ENCODE assay signal across 13 mouse cellular contexts in genomic region chr8:22054674-22055491, GRCm38 (mm10). TPM values are rescaled to one million over a fixed set of nuclear protein-coding genes. Genes with fewer than 3 reads are reported as not detected.
DNase-seq lines count a peak whose midpoint lies in the region; ATAC-seq and TF ChIP-seq lines count a peak whose summit lies in the region.
"Had no signal": no experiment of that assay in that cellular context is flagged by ENCODE, and none has a peak within 500 bp of the region (broad histone marks: within the 10 kb centered on the region; RNA-seq: fewer than 3 reads in every experiment).

No protein-coding gene starts in this region.

- H3K9ac ChIP-seq in liver, embryonic 16.5 days (ENCODE audit: low read depth, low read length) = peak overlapping the region; percentile 31; the same call in 1 of the 2 replicates
- no peak overlapping the region for H3K9ac ChIP-seq in stomach, embryonic 16.5 days (ENCODE audit: low read length)
- H3K9ac ChIP-seq: embryonic facial prominence, embryonic 13.5 days; heart, embryonic 15.5 days; limb, embryonic 15.5 days had no signal

- peak overlapping the region; percentile 36 for H3K4me3 ChIP-seq in liver, embryonic 16.5 days (ENCODE audit: low read depth, low read length)
- no peak overlapping the region for H3K4me3 ChIP-seq in stomach, embryonic 16.5 days (replicated peaks; ENCODE audit: low read length)
- no peak overlapping the region for H3K4me3 ChIP-seq in layer of hippocampus, adult 2 months
- H3K4me3 ChIP-seq: embryonic facial prominence, embryonic 13.5 days; heart, embryonic 15.5 days; limb, embryonic 15.5 days had no signal

- H3K4me1 ChIP-seq in liver, embryonic 16.5 days (ENCODE audit: control insufficient read depth, low read depth, low read length) = peaks cover 51% of the 10 kb centered on the region
- peaks cover 3% of the 10 kb centered on the region; the same call in 1 of the 2 replicates for H3K4me1 ChIP-seq in stomach, embryonic 16.5 days (ENCODE audit: control insufficient read depth, insufficient read depth, low read length)
- H3K4me1 ChIP-seq: limb, embryonic 15.5 days had no signal

- 26% methylated on average over 12 of the region's 12 CpGs for WGBS in liver, embryonic 16.5 days (ENCODE audit: insufficient replicate concordance)
- 63% methylated on average over 12 of the region's 12 CpGs for WGBS in stomach, embryonic 16.5 days

- peak; percentile 29 to 47 for DNase-seq in urinary bladder, adult 18-20 months (ENCODE audit: low spot score in 2 of 2)
- no peak for DNase-seq in urinary bladder, postnatal 25 days (ENCODE audit: low spot score)
- DNase-seq in heart, postnatal 14 days = no peak
- DNase-seq in layer of hippocampus, adult 2 months (ENCODE audit: low spot score in 2 of 2) = no peak
- DNase-seq: cerebellum, adult 9-10 months had no signal

- peak; percentile 53; the same call in 1 of the 2 replicates for ATAC-seq in common myeloid progenitor, adult 5-6 weeks (replicated peaks; ENCODE audit: low read depth, poor library complexity, severe bottlenecking)
- ATAC-seq in liver, embryonic 16.5 days (ENCODE audit: low read depth) = peak; percentile 77
- ATAC-seq in stomach, embryonic 16.5 days (ENCODE audit: insufficient read depth, low FRiP score) = peak; percentile 64
- no peak for ATAC-seq in granulocyte monocyte progenitor cell, adult 5-6 weeks (replicated peaks; ENCODE audit: poor library complexity, severe bottlenecking)
- ATAC-seq: hindbrain, postnatal 0 days had no signal

- no peaks in the 10 kb centered on the region for H3K9me3 ChIP-seq in liver, embryonic 16.5 days (replicated peaks; ENCODE audit: control insufficient read depth, low read length)
- no peaks in the 10 kb centered on the region for H3K9me3 ChIP-seq in stomach, embryonic 16.5 days (replicated peaks; ENCODE audit: control insufficient read depth, low read length)
- H3K9me3 ChIP-seq: embryonic facial prominence, embryonic 13.5 days; heart, embryonic 15.5 days; limb, embryonic 15.5 days had no signal

- intact Hi-C loops in heart, postnatal 14 days (cut with DNase I) = no loop called here

- H3K27me3 ChIP-seq in liver, embryonic 16.5 days (ENCODE audit: control insufficient read depth, insufficient read depth, low read depth, low read length) = no peaks in the 10 kb centered on the region
- peaks cover 5% of the 10 kb centered on the region; the same call in 1 of the 2 replicates for H3K27me3 ChIP-seq in stomach, embryonic 16.5 days (ENCODE audit: control insufficient read depth, insufficient read depth, low read length)

- peak overlapping the region; percentile 94 for H3K27ac ChIP-seq in liver, embryonic 16.5 days (ENCODE audit: low read length)
- peak overlapping the region; percentile 42; the same call in 1 of the 2 replicates for H3K27ac ChIP-seq in stomach, embryonic 16.5 days (ENCODE audit: low read length)
- H3K27ac ChIP-seq in layer of hippocampus, adult 2 months = no peak overlapping the region
- H3K27ac ChIP-seq: embryonic facial prominence, embryonic 13.5 days; heart, embryonic 15.5 days; hindbrain, postnatal 0 days; limb, embryonic 15.5 days had no signal

- H3K4me2 ChIP-seq in liver, embryonic 16.5 days (ENCODE audit: low read depth, low read length) = peak overlapping the region; percentile 70
- H3K4me2 ChIP-seq in stomach, embryonic 16.5 days (ENCODE audit: low read depth, low read length) = no peak overlapping the region; the same call in 1 of the 2 replicates
- H3K4me2 ChIP-seq: embryonic facial prominence, embryonic 13.5 days; heart, embryonic 15.5 days; limb, embryonic 15.5 days had no signal

- TF ChIP-seq CTCF in layer of hippocampus, adult 2 months (conservative IDR thresholded peaks at IDR 0.05) = no peak

- no peaks in the 10 kb centered on the region for H3K36me3 ChIP-seq in liver, embryonic 16.5 days (ENCODE audit: control insufficient read depth, insufficient read depth)
- H3K36me3 ChIP-seq in stomach, embryonic 16.5 days (ENCODE audit: control insufficient read depth, insufficient read depth, low read length) = no peaks in the 10 kb centered on the region
- H3K36me3 ChIP-seq: embryonic facial prominence, embryonic 13.5 days; heart, embryonic 15.5 days; limb, embryonic 15.5 days had no signal

RNA-seq across cellular contexts. Expression of gene Atp7b, which starts 5.2 kb away (rescaled TPM):
- 6.8 and 10.3 TPM in 2 replicates for total RNA-seq in common myeloid progenitor, adult 5-6 weeks (2017)
- polyA plus RNA-seq in liver, embryonic 16.5 days (2015; fragmentation: Nextera tagmentation; extraction: Ambion mirVana) = 12.8 and 14.1 TPM in 2 replicates
- 11.1 and 12.7 TPM in 2 replicates for polyA plus RNA-seq in stomach, embryonic 16.5 days (2015; fragmentation: Nextera tagmentation; extraction: Ambion mirVana)
- total RNA-seq in granulocyte monocyte progenitor cell, adult 5-6 weeks (2014; fragmentation: Nextera tagmentation) = 0.32 and 0.53 TPM in 2 replicates
- total RNA-seq in granulocyte monocyte progenitor cell, adult 5-6 weeks (2017) = 0.22 and 0.31 TPM in 2 replicates
- under 1 TPM; 0.37 to 0.55 TPM for total RNA-seq in heart, postnatal 14 days (2021)
- 1 to 10 TPM; 2.3 to 2.4 TPM for total RNA-seq in layer of hippocampus, adult 2 months (2021)

RNA-seq across cellular contexts. Expression of gene Alg11, which starts 5.6 kb away (rescaled TPM):
- total RNA-seq in common myeloid progenitor, adult 5-6 weeks (2017) = 10.0 and 14.1 TPM in 2 replicates
- polyA plus RNA-seq in liver, embryonic 16.5 days (2015; fragmentation: Nextera tagmentation; extraction: Ambion mirVana) = 11.0 TPM in 2 replicates
- 34.2 and 38.1 TPM in 2 replicates for polyA plus RNA-seq in stomach, embryonic 16.5 days (2015; fragmentation: Nextera tagmentation; extraction: Ambion mirVana)
- 9.6 and 11.4 TPM in 2 replicates for total RNA-seq in granulocyte monocyte progenitor cell, adult 5-6 weeks (2014; fragmentation: Nextera tagmentation)
- 13.5 and 19.4 TPM in 2 replicates for total RNA-seq in granulocyte monocyte progenitor cell, adult 5-6 weeks (2017)
- total RNA-seq in heart, postnatal 14 days (2021) = 10 to 100 TPM in 1 of 2 experiments, 1 to 10 TPM in 1; 9.1 to 10.8 TPM
- total RNA-seq in layer of hippocampus, adult 2 months (2021) = 10 to 100 TPM; 34.7 to 42.0 TPM

Comparison
In these comparisons a context has a peak if more than half of its experiments do, and no peak if none do; other contexts are left out.
1. DNase-seq: peak in urinary bladder, adult 18-20 months (2 of 2); none in urinary bladder, postnatal 25 days (single experiment), heart, postnatal 14 days (0 of 2) and layer of hippocampus, adult 2 months (0 of 2).